Mouse (Mus musculus) embryonic facial prominence, embryonic 13.5 days (tissue): Measurements from ENCODE around the gene Cacul1. TPM values are rescaled to one million over a fixed set of nuclear protein-coding genes. Genes with fewer than 3 reads are reported as not detected.
A peak's percentile ranks its signal among the peaks of the same experiment; 100 is the strongest.
"Not testable (repeated sequence)": the region's sequence is repeated elsewhere in the genome, so short reads cannot be mapped to it uniquely, and the experiment has no call there.

ENCODE experiments used
- ATAC-seq: fragments of 200-750 bp; cut with Nextera tagmentation; 2 replicates; pipeline ENCODE4 v1.8.0; 2017; ENCODE audit warnings: low read depth; ENCODE audit not compliant: insufficient number of reproducible peaks, insufficient read depth, low FRiP score, low TSS enrichment
- H3K27ac ChIP-seq: fragments of 300-500 bp; sonication (generic); 2 replicates; pipeline ENCODE4 v1.5.1; 2015; ENCODE audit warnings: moderate library complexity, mild to moderate bottlenecking, inconsistent platforms
- H3K27me3 ChIP-seq: fragments of 300-500 bp; sonication (generic); 2 replicates; pipeline ENCODE4 v1.6.1; 2015; ENCODE audit warnings: mild to moderate bottlenecking, inconsistent platforms
- H3K36me3 ChIP-seq: fragments of 300-500 bp; sonication (generic); 2 replicates; pipeline ENCODE4 v1.6.1; 2015; ENCODE audit warnings: mild to moderate bottlenecking, inconsistent platforms
- H3K4me1 ChIP-seq: fragments of 300-500 bp; sonication (generic); 2 replicates; pipeline ENCODE4 v1.6.1; 2015; ENCODE audit warnings: inconsistent platforms
- H3K4me2 ChIP-seq: fragments of 300-500 bp; sonication (generic); 2 replicates; pipeline ENCODE4 v1.6.1; 2015; ENCODE audit warnings: moderate library complexity, mild to moderate bottlenecking, inconsistent platforms
- H3K4me3 ChIP-seq: fragments of 300-500 bp; sonication (generic); 2 replicates; pipeline ENCODE4 v1.5.1; 2015; ENCODE audit warnings: mild to moderate bottlenecking, inconsistent platforms
- H3K9ac ChIP-seq: fragments of 300-500 bp; sonication (generic); 2 replicates; pipeline ENCODE4 v1.6.1; 2015; ENCODE audit warnings: mild to moderate bottlenecking, inconsistent platforms
- H3K9me3 ChIP-seq: fragments of 300-500 bp; sonication (generic); 2 replicates; pipeline ENCODE4 v1.6.1; 2016; ENCODE audit warnings: inconsistent platforms
- WGBS: fragments of 180-500 bp; shearing (Covaris S2); methylation state at CpG from one replicate; pipeline ENCODE4 v1.1.7; 2015; ENCODE audit warnings: mixed read lengths; 5-methylcytosine and 5-hydroxymethylcytosine counted together
- polyA plus RNA-seq: library from polyadenylated mRNA; unstranded; fragments of >200 nt; fragmentation: Nextera tagmentation; extraction: Ambion mirVana; gene quantifications from 2 replicates; pipeline ENCODE4 v1.2.1, GENCODE M21; 2015

Cacul1 gene
- 19.7 and 20.0 TPM in 2 replicates for polyA plus RNA-seq

GRCm38 (mm10) chr19:60580582-60581339, at the start of gene Cacul1:
Cacul1 (minus strand) TSS chr19:60581025.
- no peaks in the 10 kb centered on the region for H3K36me3 ChIP-seq
- WGBS = under 1% methylated on average over 64 of the region's 64 CpGs
- H3K27me3 ChIP-seq = no peaks in the 10 kb centered on the region
- peak within 1 kb of the TSS; percentile 82 for H3K4me2 ChIP-seq
- H3K9ac ChIP-seq = peak within 1 kb of the TSS; percentile 97
- no peaks in the 10 kb centered on the region for H3K9me3 ChIP-seq
- H3K27ac ChIP-seq = peak within 1 kb of the TSS; percentile 94
- H3K4me3 ChIP-seq = peak within 1 kb of the TSS; percentile 99
- peak; percentile 97 for ATAC-seq
- peaks cover 16% of the 10 kb centered on the region for H3K4me1 ChIP-seq

DNA sequence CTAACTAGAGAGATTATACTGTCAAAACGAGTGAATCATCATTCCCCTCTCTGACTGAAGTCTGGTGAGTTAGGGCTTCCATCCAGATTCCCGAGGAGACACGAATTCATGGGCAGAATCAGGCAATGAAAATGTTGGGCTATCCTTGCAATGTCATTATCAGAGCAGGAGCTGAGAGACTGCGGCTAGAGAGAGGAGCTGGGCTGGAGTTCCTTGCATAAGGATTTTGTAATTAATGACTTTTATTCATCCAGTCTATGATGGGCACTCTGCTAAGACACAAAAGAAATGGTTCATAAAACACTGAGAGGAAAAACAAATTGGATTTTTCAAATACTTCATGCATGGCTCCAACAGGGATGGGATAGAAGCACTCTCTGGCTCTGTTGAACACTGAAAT, 38.6 kb upstream of the Cacul1 start:
- Histone ChIP-seq H3K4me3 (no peak overlapping the region), H3K9me3 (no peaks in the 10 kb centered on the region), H3K27me3 (no peaks in the 10 kb centered on the region), H3K9ac (no peak overlapping the region), H3K27ac (no peak overlapping the region), H3K36me3 (no peaks in the 10 kb centered on the region), H3K4me1 (no peaks in the 10 kb centered on the region), H3K4me2 (no peak overlapping the region)
- ATAC-seq = no peak
- WGBS = 64% methylated on average over 4 of the region's 4 CpGs

GRCm38 (mm10) chr19:60617007-60617406, 36.2 kb upstream of the Cacul1 start:
- Histone ChIP-seq H3K9ac (no peak overlapping the region), H3K9me3 (no peaks in the 10 kb centered on the region), H3K36me3 (no peaks in the 10 kb centered on the region), H3K27ac (no peak overlapping the region), H3K27me3 (no peaks in the 10 kb centered on the region), H3K4me2 (no peak overlapping the region), H3K4me3 (no peak overlapping the region), H3K4me1 (no peaks in the 10 kb centered on the region)
- no peak for ATAC-seq
- 38% methylated on average over 1 of the region's 1 CpGs for WGBS

DNA sequence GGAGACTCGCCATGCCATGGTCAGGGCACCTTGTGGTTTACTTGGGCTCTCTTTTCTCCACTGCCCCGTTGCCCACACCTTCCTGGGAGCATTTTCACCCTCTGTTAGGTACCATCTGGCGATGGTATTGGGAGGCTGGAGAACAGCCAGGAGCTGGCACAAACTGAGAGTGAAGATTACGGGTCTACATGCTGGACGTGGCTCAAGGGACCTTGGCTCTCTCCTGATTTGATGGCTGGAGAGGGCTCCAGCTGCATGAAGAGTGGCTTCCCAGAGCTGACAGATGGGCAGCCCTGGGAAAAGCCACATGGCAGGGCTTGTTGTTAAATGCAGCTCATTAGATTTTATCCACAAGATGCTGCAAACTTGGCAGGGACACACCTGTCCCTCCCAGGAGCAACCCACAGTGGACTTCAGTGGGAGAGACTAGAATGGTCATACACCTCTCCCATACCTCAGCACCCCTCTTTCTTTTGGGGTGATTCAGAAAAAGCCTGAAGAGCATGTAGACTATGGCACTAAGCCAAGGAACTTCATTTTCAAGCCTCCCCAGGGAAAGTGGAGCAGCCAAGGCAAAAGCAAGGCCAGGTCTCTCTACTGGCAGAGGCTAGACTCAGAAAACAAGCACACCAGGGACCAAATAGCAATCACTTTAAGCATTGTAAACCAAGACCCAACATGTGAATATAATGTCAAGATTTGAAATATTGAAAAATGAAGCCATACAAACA, 34.8 kb upstream of the Cacul1 start:
- no peaks in the 10 kb centered on the region for H3K9me3 ChIP-seq
- no peaks in the 10 kb centered on the region for H3K36me3 ChIP-seq
- no peak for ATAC-seq
- no peak overlapping the region for H3K4me2 ChIP-seq
- 79% methylated on average over 5 of the region's 5 CpGs for WGBS
- H3K4me1 ChIP-seq = no peaks in the 10 kb centered on the region
- H3K4me3 ChIP-seq = no peak overlapping the region
- H3K27ac ChIP-seq = no peak overlapping the region
- no peak overlapping the region for H3K9ac ChIP-seq
- no peaks in the 10 kb centered on the region for H3K27me3 ChIP-seq

DNA sequence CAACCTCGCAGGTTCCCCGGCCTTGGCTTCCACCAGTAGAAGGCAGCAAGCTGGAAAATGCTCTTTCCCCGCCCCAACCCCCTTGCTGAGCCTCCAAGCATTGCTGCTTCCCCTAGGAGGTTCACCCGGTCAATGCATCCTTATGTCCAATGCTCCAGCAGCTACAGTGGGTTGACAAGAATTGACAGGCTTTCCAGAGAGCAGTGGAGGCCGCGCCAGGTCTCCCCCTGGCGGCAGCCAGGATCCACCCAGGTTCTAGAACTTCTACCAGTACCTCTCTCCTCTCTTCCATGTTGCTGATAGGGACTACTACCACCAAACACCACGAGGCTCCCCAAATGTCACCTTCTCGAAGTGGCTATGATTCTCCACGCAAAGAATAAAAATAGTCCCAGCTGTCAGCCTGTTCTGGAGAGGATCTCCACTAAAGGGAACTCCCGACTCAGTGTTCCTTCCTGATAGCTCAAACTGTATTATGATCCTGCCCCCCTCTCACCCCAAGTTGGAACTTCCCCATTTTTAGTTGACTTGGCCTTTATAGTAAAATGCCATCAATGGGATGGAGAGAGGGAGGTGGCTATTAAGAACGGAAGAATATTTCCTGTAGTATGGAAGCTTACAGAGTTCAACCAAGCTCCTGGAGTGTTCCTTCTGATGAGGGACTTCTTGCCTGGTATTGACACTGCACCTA, 30.8 kb upstream of the Cacul1 start:
- no peak overlapping the region for H3K9ac ChIP-seq
- H3K36me3 ChIP-seq = no peaks in the 10 kb centered on the region
- WGBS = 45% methylated on average over 12 of the region's 12 CpGs
- H3K27ac ChIP-seq = no peak overlapping the region
- H3K4me3 ChIP-seq = no peak overlapping the region
- no peaks in the 10 kb centered on the region for H3K27me3 ChIP-seq
- ATAC-seq = no peak
- no peak overlapping the region for H3K4me2 ChIP-seq
- H3K4me1 ChIP-seq = no peaks in the 10 kb centered on the region
- H3K9me3 ChIP-seq = peaks cover 4% of the 10 kb centered on the region; the same call in 1 of the 2 replicates

- H3K4me2 ChIP-seq = no peak overlapping the region
- no peaks in the 10 kb centered on the region for H3K36me3 ChIP-seq
- H3K27me3 ChIP-seq = no peaks in the 10 kb centered on the region
- no peak overlapping the region for H3K27ac ChIP-seq
- peaks cover 4% of the 10 kb centered on the region; the same call in 1 of the 2 replicates for H3K9me3 ChIP-seq
- ATAC-seq = no peak
- H3K4me1 ChIP-seq = no peaks in the 10 kb centered on the region
- 41% methylated on average over 5 of the region's 5 CpGs for WGBS
- no peak overlapping the region for H3K4me3 ChIP-seq
- no peak overlapping the region for H3K9ac ChIP-seq
Observed at GRCm38 (mm10) chr19:60608766-60609165, 27.9 kb upstream of the Cacul1 start.

- H3K4me3 ChIP-seq = no peak overlapping the region
- no peak for ATAC-seq
- no peaks in the 10 kb centered on the region for H3K4me1 ChIP-seq
- 74% methylated on average over 3 of the region's 3 CpGs for WGBS
- H3K27me3 ChIP-seq = no peaks in the 10 kb centered on the region
- H3K9me3 ChIP-seq = peaks cover under 1% of the 10 kb centered on the region; the same call in 1 of the 2 replicates
- H3K36me3 ChIP-seq = no peaks in the 10 kb centered on the region
- H3K4me2 ChIP-seq = no peak overlapping the region
- no peak overlapping the region for H3K9ac ChIP-seq
- H3K27ac ChIP-seq = no peak overlapping the region
Observed at GRCm38 (mm10) chr19:60603586-60603985, 22.8 kb upstream of the Cacul1 start.

GRCm38 (mm10) chr19:60602066-60602465, 21.2 kb upstream of the Cacul1 start:
- H3K4me3 ChIP-seq, H3K4me2 ChIP-seq, H3K36me3 ChIP-seq, H3K27ac ChIP-seq, ATAC-seq, H3K9ac ChIP-seq, H3K4me1 ChIP-seq, H3K9me3 ChIP-seq, H3K27me3 ChIP-seq: not testable (repeated sequence)
- 91% methylated on average over 1 of the region's 1 CpGs for WGBS

- H3K27ac ChIP-seq = no peak overlapping the region
- no peaks in the 10 kb centered on the region for H3K27me3 ChIP-seq
- H3K9ac ChIP-seq = no peak overlapping the region
- no peak overlapping the region for H3K4me2 ChIP-seq
- 87% methylated on average over 8 of the region's 8 CpGs for whole genome bisulfite sequencing
- no peaks in the 10 kb centered on the region for H3K9me3 ChIP-seq
- H3K4me1 ChIP-seq = no peaks in the 10 kb centered on the region
- H3K4me3 ChIP-seq = no peak overlapping the region
- no peak for ATAC-seq
- H3K36me3 ChIP-seq = no peaks in the 10 kb centered on the region
Observed at GRCm38 (mm10) chr19:60598025-60598697, 17.3 kb upstream of the Cacul1 start.

DNA sequence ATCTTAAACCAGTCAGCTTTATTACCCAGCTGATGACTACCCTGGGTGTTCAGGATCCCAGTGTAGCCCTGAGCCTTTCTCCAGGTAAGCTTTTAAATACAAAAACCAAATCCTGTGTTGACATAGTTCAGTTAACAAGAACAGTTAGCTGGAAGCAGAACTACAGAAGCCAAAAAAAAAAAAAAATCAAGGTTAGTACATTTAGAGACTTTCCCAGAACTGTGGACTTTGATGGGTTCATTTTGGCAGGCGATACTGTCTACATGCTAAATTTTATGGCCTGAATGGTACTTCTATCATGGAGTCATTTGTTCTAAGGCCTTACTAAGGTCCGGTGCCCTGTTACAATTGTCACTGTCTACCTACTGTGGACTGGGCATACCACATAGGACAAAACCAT, 8.8 kb upstream of the Cacul1 start:
- Histone ChIP-seq H3K4me2 (no peak overlapping the region), H3K9me3 (no peaks in the 10 kb centered on the region), H3K27me3 (no peaks in the 10 kb centered on the region), H3K4me3 (no peak overlapping the region), H3K36me3 (no peaks in the 10 kb centered on the region), H3K4me1 (no peaks in the 10 kb centered on the region), H3K9ac (no peak overlapping the region), H3K27ac (no peak overlapping the region)
- no peak for ATAC-seq
- 87% methylated on average over 2 of the region's 2 CpGs for WGBS

- Histone ChIP-seq H3K9ac (no peak overlapping the region), H3K4me1 (no peaks in the 10 kb centered on the region), H3K27me3 (no peaks in the 10 kb centered on the region), H3K4me3 (no peak overlapping the region), H3K36me3 (no peaks in the 10 kb centered on the region), H3K9me3 (no peaks in the 10 kb centered on the region), H3K4me2 (no peak overlapping the region), H3K27ac (no peak overlapping the region)
- ATAC-seq = no peak
- WGBS = 68% methylated on average over 5 of the region's 5 CpGs
Observed at GRCm38 (mm10) chr19:60586652-60587051, 5.8 kb upstream of the Cacul1 start.
